Mouse (Mus musculus) midbrain, postnatal 0 days (tissue): ENCODE results near the gene 4922502D21Rik. TPM values are rescaled to one million over a fixed set of nuclear protein-coding genes. Genes with fewer than 3 reads are reported as not detected.

ENCODE experiments used
- ATAC-seq: fragments of 200-750 bp; cut with Nextera tagmentation; 2 replicates; pipeline ENCODE4 v1.8.0; 2017; ENCODE audit warnings: moderate number of reproducible peaks, mild to moderate bottlenecking, moderate TSS enrichment, moderate library complexity; ENCODE audit not compliant: low FRiP score
- DNase-seq: peaks from one replicate; pipeline ENCODE4 v3.0.0-alpha.2; 2015; ENCODE audit warnings: low spot score
- H3K27ac ChIP-seq: fragments of 300-500 bp; sonication (generic); 2 replicates; pipeline ENCODE4 v1.5.1; 2014; ENCODE audit warnings: low read depth, mild to moderate bottlenecking, low read length, mixed read lengths
- H3K27me3 ChIP-seq: fragments of 300-500 bp; sonication (generic); 2 replicates; pipeline ENCODE4 v1.6.1; 2014; ENCODE audit warnings: low read length, control low read depth, mixed read lengths; ENCODE audit not compliant: insufficient read depth
- H3K36me3 ChIP-seq: fragments of 300-500 bp; sonication (generic); 2 replicates; pipeline ENCODE4 v1.6.1; 2014; ENCODE audit warnings: low read length, control low read depth, mixed read lengths; ENCODE audit not compliant: insufficient read depth
- H3K4me1 ChIP-seq: fragments of 300-500 bp; sonication (generic); 2 replicates; pipeline ENCODE4 v1.6.1; 2014; ENCODE audit warnings: mild to moderate bottlenecking, control low read depth, antibody characterized with exemption, low read length, mixed read lengths; ENCODE audit not compliant: insufficient read depth
- H3K4me2 ChIP-seq: fragments of 300-500 bp; sonication (generic); 2 replicates; pipeline ENCODE4 v1.6.1; 2014; ENCODE audit warnings: low read depth, mild to moderate bottlenecking, low read length, mixed read lengths; ENCODE audit not compliant: poor library complexity, severe bottlenecking
- H3K4me3 ChIP-seq: fragments of 300-500 bp; sonication (generic); 2 replicates; pipeline ENCODE4 v1.5.1; 2014; ENCODE audit warnings: low read depth, mild to moderate bottlenecking, low read length, moderate library complexity
- H3K9ac ChIP-seq: fragments of 300-500 bp; sonication (generic); replicated peaks from 2 replicates; pipeline ENCODE4 v1.6.1; 2014; ENCODE audit warnings: mild to moderate bottlenecking, low read length, moderate library complexity, mixed read lengths; ENCODE audit not compliant: poor library complexity, severe bottlenecking
- H3K9me3 ChIP-seq: fragments of 300-500 bp; sonication (generic); 2 replicates; pipeline ENCODE4 v1.6.1; 2016; ENCODE audit warnings: low read length, control low read depth
- CTCF ChIP-seq: IDR thresholded peaks from 2 replicates; pipeline ENCODE4 v1.5.1; 2016; ENCODE audit warnings: antibody characterized with exemption, mild to moderate bottlenecking
- WGBS: fragments of 180-500 bp; shearing (Covaris S2); extraction: QIAGEN DNeasy Blood & Tissue Kit; methylation state at CpG from one replicate; pipeline ENCODE4 v1.1.7; 2014; 5-methylcytosine and 5-hydroxymethylcytosine counted together
- polyA plus RNA-seq: library from polyadenylated mRNA; unstranded; fragments of >200 nt; fragmentation: Nextera tagmentation; extraction: Ambion mirVana; gene quantifications from 2 replicates; pipeline ENCODE4 v1.2.1, GENCODE M21; 2015
- total RNA-seq: library from RNA; depleted of rRNA; stranded (reverse); fragments of >200 nt; gene quantifications from 2 replicates; pipeline ENCODE4 v1.2.3, GENCODE M21; 2014

4922502D21Rik gene
- total and polyA plus RNA-seq, 2 experiments from 2014 or later = not detected

GRCm38 (mm10) chr6:129316463-129316862 lies 15.1 kb downstream of the 4922502D21Rik start:
- 67% methylated on average over 2 of the region's 2 CpGs for WGBS

GRCm38 (mm10) chr6:129315698-129316097 lies 15.9 kb downstream of the 4922502D21Rik start:
- WGBS = 84% methylated on average over 1 of the region's 1 CpGs
- no peak for TF ChIP-seq CTCF
- Histone ChIP-seq H3K4me1 (no peaks in the 10 kb centered on the region), H3K36me3 (no peaks in the 10 kb centered on the region), H3K9ac (no peak overlapping the region), H3K4me2 (no peak overlapping the region), H3K4me3 (no peak overlapping the region), H3K27me3 (no peaks in the 10 kb centered on the region), H3K27ac (no peak overlapping the region), H3K9me3 (no peaks in the 10 kb centered on the region)
- DNase-seq = no peak
- no peak for ATAC-seq

More at GRCm38 (mm10) chr6:129316463-129316862, 15.1 kb downstream of the 4922502D21Rik start:
- no peaks in the 10 kb centered on the region for H3K9me3 ChIP-seq
- H3K9ac ChIP-seq = no peak overlapping the region
- no peak overlapping the region for H3K4me3 ChIP-seq
- DNase-seq (no peak), ATAC-seq (no peak)
- no peaks in the 10 kb centered on the region for H3K4me1 ChIP-seq
- H3K4me2 ChIP-seq = no peak overlapping the region
- no peaks in the 10 kb centered on the region for H3K36me3 ChIP-seq
- TF ChIP-seq CTCF = no peak
- H3K27ac ChIP-seq = no peak overlapping the region
- no peaks in the 10 kb centered on the region for H3K27me3 ChIP-seq

GRCm38 (mm10) chr6:129314655-129315168 lies 16.9 kb downstream of the 4922502D21Rik start:
- WGBS = 88% methylated on average over 3 of the region's 3 CpGs

GRCm38 (mm10) chr6:129312499-129312898 lies 19.1 kb downstream of the 4922502D21Rik start:
- DNase-seq = no peak
- H3K27me3 ChIP-seq = no peaks in the 10 kb centered on the region
- no peaks in the 10 kb centered on the region for H3K9me3 ChIP-seq
- no peak for TF ChIP-seq CTCF
- H3K4me2 ChIP-seq = no peak overlapping the region
- H3K4me3 ChIP-seq = no peak overlapping the region
- no peaks in the 10 kb centered on the region for H3K36me3 ChIP-seq
- H3K27ac ChIP-seq = no peak overlapping the region
- WGBS = 80% methylated on average over 3 of the region's 3 CpGs
- no peak for ATAC-seq
- H3K4me1 ChIP-seq = no peaks in the 10 kb centered on the region
- no peak overlapping the region for H3K9ac ChIP-seq

More at GRCm38 (mm10) chr6:129314655-129315168, 16.9 kb downstream of the 4922502D21Rik start:
- Histone ChIP-seq H3K27me3 (no peaks in the 10 kb centered on the region), H3K9ac (no peak overlapping the region), H3K27ac (no peak overlapping the region), H3K9me3 (no peaks in the 10 kb centered on the region), H3K4me3 (no peak overlapping the region), H3K4me1 (no peaks in the 10 kb centered on the region), H3K4me2 (no peak overlapping the region), H3K36me3 (no peaks in the 10 kb centered on the region)
- no peak for TF ChIP-seq CTCF
- DNase-seq = no peak
- no peak for ATAC-seq

GRCm38 (mm10) chr6:129304180-129304579 lies 27.4 kb downstream of the 4922502D21Rik start:
- 78% methylated on average over 1 of the region's 1 CpGs for WGBS
- H3K36me3 ChIP-seq = no peaks in the 10 kb centered on the region
- H3K4me2 ChIP-seq = no peak overlapping the region
- ATAC-seq = no peak
- H3K4me3 ChIP-seq = no peak overlapping the region
- H3K9ac ChIP-seq = no peak overlapping the region
- no peaks in the 10 kb centered on the region for H3K4me1 ChIP-seq
- no peaks in the 10 kb centered on the region for H3K9me3 ChIP-seq
- H3K27ac ChIP-seq = no peak overlapping the region
- TF ChIP-seq CTCF = no peak
- DNase-seq = no peak
- H3K27me3 ChIP-seq = no peaks in the 10 kb centered on the region

GRCm38 (mm10) chr6:129288708-129289107 lies 42.9 kb downstream of the 4922502D21Rik start:
- TF ChIP-seq CTCF = no peak
- no peak overlapping the region for H3K4me3 ChIP-seq
- no peak for ATAC-seq

More at GRCm38 (mm10) chr6:129288708-129289107, 42.9 kb downstream of the 4922502D21Rik start:
- H3K9me3 ChIP-seq = no peaks in the 10 kb centered on the region
- no peak overlapping the region for H3K9ac ChIP-seq
- H3K4me2 ChIP-seq = no peak overlapping the region
- no peak overlapping the region for H3K27ac ChIP-seq
- H3K4me1 ChIP-seq = no peaks in the 10 kb centered on the region
- no peaks in the 10 kb centered on the region for H3K36me3 ChIP-seq
- no peaks in the 10 kb centered on the region for H3K27me3 ChIP-seq
- no peak for DNase-seq
